Mouse (Mus musculus) heart, postnatal 0 days (tissue): ENCODE data around the gene Flnc. TPM values are rescaled to one million over a fixed set of nuclear protein-coding genes. Genes with fewer than 3 reads are reported as not detected.

ENCODE experiments used
- ATAC-seq: fragments of 200-750 bp; cut with Nextera tagmentation; 2 replicates; pipeline ENCODE4 v1.8.0; 2017; ENCODE audit warnings: low read depth, moderate number of reproducible peaks, moderate library complexity; ENCODE audit not compliant: insufficient read depth
- DNase-seq: peaks from one replicate; pipeline ENCODE4 v3.0.0-alpha.2; 2016; ENCODE audit warnings: low spot score
- H3K27ac ChIP-seq: fragments of 300-500 bp; sonication (generic); 2 replicates; pipeline ENCODE4 v1.5.1; 2014; ENCODE audit warnings: low read depth, mild to moderate bottlenecking
- H3K27me3 ChIP-seq: fragments of 300-500 bp; sonication (generic); 2 replicates; pipeline ENCODE4 v1.6.1; 2014; ENCODE audit warnings: low read length, mixed read lengths; ENCODE audit not compliant: control insufficient read depth, insufficient read depth
- H3K36me3 ChIP-seq: fragments of 300-500 bp; sonication (generic); replicated peaks from 2 replicates; pipeline ENCODE4 v1.6.1; 2014; ENCODE audit warnings: low read length, mixed read lengths; ENCODE audit not compliant: control insufficient read depth, insufficient read depth
- H3K4me1 ChIP-seq: fragments of 300-500 bp; sonication (generic); 2 replicates; pipeline ENCODE4 v1.6.1; 2014; ENCODE audit warnings: antibody characterized with exemption; ENCODE audit not compliant: control insufficient read depth, insufficient read depth
- H3K4me2 ChIP-seq: fragments of 300-500 bp; sonication (generic); 2 replicates; pipeline ENCODE4 v1.6.1; 2014; ENCODE audit warnings: low read depth, mild to moderate bottlenecking, low read length, moderate library complexity
- H3K4me3 ChIP-seq: fragments of 300-500 bp; sonication (generic); 2 replicates; pipeline ENCODE4 v1.5.1; 2014; ENCODE audit warnings: low read depth, low read length
- H3K9ac ChIP-seq: fragments of 300-500 bp; sonication (generic); replicated peaks from 2 replicates; pipeline ENCODE4 v1.6.1; 2014; ENCODE audit warnings: low read depth, low read length, mixed read lengths
- H3K9me3 ChIP-seq: fragments of 300-500 bp; sonication (generic); replicated peaks from 2 replicates; pipeline ENCODE4 v1.6.1; 2016; ENCODE audit warnings: low read length; ENCODE audit not compliant: control insufficient read depth
- CTCF ChIP-seq: IDR thresholded peaks from 2 replicates; pipeline ENCODE4 v1.5.1; 2016; ENCODE audit warnings: antibody characterized with exemption, control low read depth, low read depth
- EP300 ChIP-seq: IDR thresholded peaks from 2 replicates; pipeline ENCODE4 v1.6.1; 2016; ENCODE audit warnings: antibody characterized with exemption, low read depth
- WGBS: fragments of 180-500 bp; shearing (Covaris S2); extraction: QIAGEN DNeasy Blood & Tissue Kit; methylation state at CpG from one replicate; pipeline ENCODE4 v1.1.7; 2014; 5-methylcytosine and 5-hydroxymethylcytosine counted together
- polyA plus RNA-seq: library from polyadenylated mRNA; unstranded; fragments of >200 nt; fragmentation: Nextera tagmentation; extraction: Ambion mirVana; gene quantifications from 2 replicates; pipeline ENCODE4 v1.2.1, GENCODE M21; 2015
- total RNA-seq: library from RNA; depleted of rRNA; stranded (reverse); fragments of >200 nt; gene quantifications from 2 replicates; pipeline ENCODE4 v1.2.3, GENCODE M21; 2014; ENCODE audit warnings: low replicate concordance

The Flnc gene
- total and polyA plus RNA-seq, 2 experiments from 2014 or later: 24.3 to 241 TPM

GRCm38 (mm10) chr6:29461502-29461901, 28.4 kb downstream of the Flnc start:
- Histone ChIP-seq H3K9ac (no peak overlapping the region), H3K9me3 (no peaks in the 10 kb centered on the region), H3K36me3 (peaks cover 48% of the 10 kb centered on the region), H3K27me3 (no peaks in the 10 kb centered on the region), H3K4me1 (no peaks in the 10 kb centered on the region), H3K4me3 (no peak overlapping the region), H3K4me2 (no peak overlapping the region), H3K27ac (no peak overlapping the region)
- TF ChIP-seq EP300 (no peak), CTCF (no peak)
- ATAC-seq (no peak), DNase-seq (no peak)
- WGBS: 58% methylated on average over 7 of the region's 7 CpGs

DNA sequence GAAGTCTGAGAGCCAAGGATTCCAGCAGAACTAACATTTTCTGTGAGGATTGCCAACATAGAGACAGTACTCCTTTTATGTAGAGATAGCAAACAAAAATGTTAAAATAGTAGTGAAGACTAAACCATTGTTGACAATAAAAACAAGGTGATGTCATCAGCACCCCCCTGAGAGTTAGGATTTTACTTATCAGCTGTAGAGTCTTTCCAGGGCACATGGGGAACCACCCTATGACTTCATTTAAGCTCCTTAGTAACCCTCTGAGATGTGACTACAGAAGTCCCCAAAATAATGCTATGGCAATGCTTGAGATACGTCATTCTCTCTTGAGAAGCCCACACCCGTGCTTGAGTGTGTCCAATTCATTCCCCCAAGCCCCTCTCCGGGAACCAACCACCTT, 30.3 kb downstream of the Flnc start:
- Histone ChIP-seq H3K9me3 (no peaks in the 10 kb centered on the region), H3K4me1 (peaks cover 3% of the 10 kb centered on the region; the same call in 1 of the 2 replicates), H3K9ac (no peak overlapping the region), H3K36me3 (peaks cover 29% of the 10 kb centered on the region), H3K4me2 (no peak overlapping the region), H3K27ac (no peak overlapping the region), H3K27me3 (no peaks in the 10 kb centered on the region), H3K4me3 (no peak overlapping the region)
- DNase-seq: no peak
- ATAC-seq: no peak
- WGBS: 57% methylated on average over 3 of the region's 3 CpGs
- TF ChIP-seq EP300 (no peak), CTCF (no peak)

- Histone ChIP-seq H3K4me1 (peaks cover 6% of the 10 kb centered on the region; the same call in 1 of the 2 replicates), H3K27ac (peak within 1 kb of the TSS; percentile 57), H3K4me2 (peak within 1 kb of the TSS; percentile 78), H3K36me3 (peaks cover 12% of the 10 kb centered on the region), H3K4me3 (peak within 1 kb of the TSS; percentile 69), H3K9ac (peak within 1 kb of the TSS; percentile 55), H3K27me3 (no peaks in the 10 kb centered on the region), H3K9me3 (no peaks in the 10 kb centered on the region)
- WGBS: under 1% methylated on average over 39 of the region's 39 CpGs
- ATAC-seq (peak; percentile 94), DNase-seq (peak; percentile 94)
- TF ChIP-seq EP300: no peak
- TF ChIP-seq CTCF: no peak
Measured at GRCm38 (mm10) chr6:29467583-29468354, 34.7 kb downstream of the Flnc start, which contains the start of gene Atp6v1f. TSS of gene Atp6v1f (plus strand) at chr6:29467718.

DNA sequence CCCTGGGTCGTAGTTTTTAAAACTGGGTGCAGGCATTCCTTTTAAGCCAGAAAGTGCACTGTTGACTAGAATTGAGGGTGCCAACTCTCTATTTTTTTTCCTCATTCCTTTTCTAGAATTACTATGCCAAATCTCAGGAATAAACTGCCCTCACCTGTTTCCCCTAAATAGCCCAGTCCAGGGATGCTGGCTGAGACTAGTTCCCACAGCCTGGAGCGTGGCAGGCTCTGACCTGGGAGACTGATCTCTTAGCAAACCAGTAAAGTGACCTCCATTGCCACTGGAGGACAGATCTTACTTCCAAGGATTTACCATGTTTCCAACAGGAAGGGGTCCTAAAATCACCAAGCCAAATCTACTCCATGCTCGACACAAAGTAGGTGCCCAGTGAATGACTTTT, 35.8 kb downstream of the Flnc start:
- DNase-seq: no peak
- Histone ChIP-seq H3K27ac (no peak overlapping the region), H3K4me3 (no peak overlapping the region; the same call in 1 of the 2 replicates), H3K9me3 (no peaks in the 10 kb centered on the region), H3K9ac (no peak overlapping the region), H3K4me2 (peak overlapping the region; percentile 78), H3K27me3 (no peaks in the 10 kb centered on the region), H3K4me1 (peaks cover 9% of the 10 kb centered on the region), H3K36me3 (peaks cover 12% of the 10 kb centered on the region)
- no peak for ATAC-seq
- TF ChIP-seq EP300 (no peak), CTCF (no peak)
- WGBS: 81% methylated on average over 3 of the region's 3 CpGs

DNA sequence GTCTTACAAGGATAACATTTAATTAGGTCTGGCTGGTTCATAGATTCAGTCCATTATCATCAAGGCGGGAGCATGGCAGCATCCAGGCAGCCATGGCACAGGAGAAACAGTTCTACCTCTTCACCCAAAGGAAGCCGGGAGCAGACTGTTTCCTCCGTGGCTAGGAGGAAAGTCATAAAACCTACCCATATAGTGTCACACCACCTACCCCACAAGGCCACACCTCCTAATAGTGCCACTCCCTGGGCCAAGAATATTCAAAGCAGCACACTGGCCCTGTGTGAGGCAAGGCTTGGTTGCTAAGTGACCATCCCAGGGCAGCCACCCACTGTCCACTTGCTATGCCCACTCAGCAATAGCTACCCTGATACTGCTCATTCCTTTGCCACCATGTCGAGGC, 38.1 kb downstream of the Flnc start, which contains the start of gene Atp6v1fnb:
TSS of gene Atp6v1fnb (plus strand) at position 301 of the 400 bp plus-strand sequence.
- peaks cover 12% of the 10 kb centered on the region for H3K36me3 ChIP-seq
- H3K27ac ChIP-seq: no peak within 1 kb of the TSS
- peaks cover 14% of the 10 kb centered on the region for H3K4me1 ChIP-seq
- WGBS: 93% methylated on average over 4 of the region's 4 CpGs
- ATAC-seq (no peak), DNase-seq (no peak)
- H3K4me2 ChIP-seq: no peak within 1 kb of the TSS
- H3K4me3 ChIP-seq: no peak within 1 kb of the TSS
- TF ChIP-seq EP300 (no peak), CTCF (no peak)
- H3K27me3 ChIP-seq: no peaks in the 10 kb centered on the region
- H3K9me3 ChIP-seq: no peaks in the 10 kb centered on the region
- no peak within 1 kb of the TSS for H3K9ac ChIP-seq
